Mouse (Mus musculus): Measurements from ENCODE around the gene Pum2. TPM values are rescaled to one million over a fixed set of nuclear protein-coding genes. Genes with fewer than 3 reads are reported as not detected.

Gene Pum2
- polyA plus RNA-seq, 1 experiment from 2014 or later: 42.1 TPM

- Histone ChIP-seq H3K27me3 (ENCODE audit: control insufficient read depth, insufficient read depth, low read depth, low read length) (no peaks in the 10 kb centered on the region), H3K4me3 (ENCODE audit: low read length) (no peak overlapping the region), H3K9ac (ENCODE audit: low read length) (no peak overlapping the region), H3K36me3 (ENCODE audit: control insufficient read depth, insufficient read depth, low read length) (peaks cover 35% of the 10 kb centered on the region), H3K4me2 (ENCODE audit: low read depth, low read length) (no peak overlapping the region), H3K27ac (ENCODE audit: low read length) (no peak overlapping the region), H3K9me3 (ENCODE audit: control insufficient read depth, low read length) (no peaks in the 10 kb centered on the region), H3K4me1 (replicated peaks; ENCODE audit: control insufficient read depth, insufficient read depth, low read length) (peaks cover 22% of the 10 kb centered on the region)
- WGBS: 79% methylated on average over 12 of the region's 12 CpGs
- ATAC-seq (ENCODE audit: low read depth): no peak
Observed at GRCm38 (mm10) chr12:8790615-8791014, 116.7 kb downstream of the Pum2 start.

GRCm38 (mm10) chr12:8793410-8794051, 119.6 kb downstream of the Pum2 start:
- H3K4me3 ChIP-seq (ENCODE audit: low read length): no peak overlapping the region
- 90% methylated on average over 2 of the region's 2 CpGs for WGBS
- peaks cover 9% of the 10 kb centered on the region for H3K4me1 ChIP-seq (replicated peaks; ENCODE audit: control insufficient read depth, insufficient read depth, low read length)
- no peak overlapping the region for H3K27ac ChIP-seq (ENCODE audit: low read length)
- no peaks in the 10 kb centered on the region for H3K9me3 ChIP-seq (ENCODE audit: control insufficient read depth, low read length)
- H3K27me3 ChIP-seq (ENCODE audit: control insufficient read depth, insufficient read depth, low read depth, low read length): no peaks in the 10 kb centered on the region
- H3K9ac ChIP-seq (ENCODE audit: low read length): no peak overlapping the region
- H3K4me2 ChIP-seq (ENCODE audit: low read depth, low read length): no peak overlapping the region
- no peak for ATAC-seq (ENCODE audit: low read depth)
- H3K36me3 ChIP-seq (ENCODE audit: control insufficient read depth, insufficient read depth, low read length): peaks cover 35% of the 10 kb centered on the region

DNA sequence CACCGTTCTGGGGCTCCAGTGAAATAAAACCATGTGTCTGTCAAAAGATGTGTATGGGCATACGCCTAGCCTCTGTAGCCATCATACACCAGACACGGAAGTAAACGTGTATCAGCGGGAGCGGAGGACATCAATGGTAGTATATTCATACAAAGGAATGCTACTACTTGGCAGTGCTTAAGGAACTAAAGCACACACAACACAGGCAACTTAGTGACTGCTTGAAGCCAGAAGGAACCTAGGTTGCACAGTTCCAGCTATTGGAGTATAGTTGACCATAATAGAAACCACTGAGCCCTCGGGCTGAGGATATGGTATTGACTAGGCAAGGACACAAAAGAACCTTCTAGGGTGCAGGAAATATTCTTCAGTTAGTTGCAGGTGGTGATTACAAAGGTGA, 124.0 kb downstream of the Pum2 start:
- no peak overlapping the region for H3K9ac ChIP-seq (ENCODE audit: low read length)
- ATAC-seq (ENCODE audit: low read depth): peak; percentile 42; the same call in 1 of the 2 replicates
- H3K4me3 ChIP-seq (ENCODE audit: low read length): no peak overlapping the region
- H3K27ac ChIP-seq (ENCODE audit: low read length): peak overlapping the region; percentile 92
- H3K36me3 ChIP-seq (ENCODE audit: control insufficient read depth, insufficient read depth, low read length): peaks cover 17% of the 10 kb centered on the region
- no peaks in the 10 kb centered on the region for H3K27me3 ChIP-seq (ENCODE audit: control insufficient read depth, insufficient read depth, low read depth, low read length)
- no peaks in the 10 kb centered on the region for H3K9me3 ChIP-seq (ENCODE audit: control insufficient read depth, low read length)
- peaks cover 18% of the 10 kb centered on the region for H3K4me1 ChIP-seq (replicated peaks; ENCODE audit: control insufficient read depth, insufficient read depth, low read length)
- 58% methylated on average over 7 of the region's 7 CpGs for WGBS
- H3K4me2 ChIP-seq (ENCODE audit: low read depth, low read length): no peak overlapping the region

DNA sequence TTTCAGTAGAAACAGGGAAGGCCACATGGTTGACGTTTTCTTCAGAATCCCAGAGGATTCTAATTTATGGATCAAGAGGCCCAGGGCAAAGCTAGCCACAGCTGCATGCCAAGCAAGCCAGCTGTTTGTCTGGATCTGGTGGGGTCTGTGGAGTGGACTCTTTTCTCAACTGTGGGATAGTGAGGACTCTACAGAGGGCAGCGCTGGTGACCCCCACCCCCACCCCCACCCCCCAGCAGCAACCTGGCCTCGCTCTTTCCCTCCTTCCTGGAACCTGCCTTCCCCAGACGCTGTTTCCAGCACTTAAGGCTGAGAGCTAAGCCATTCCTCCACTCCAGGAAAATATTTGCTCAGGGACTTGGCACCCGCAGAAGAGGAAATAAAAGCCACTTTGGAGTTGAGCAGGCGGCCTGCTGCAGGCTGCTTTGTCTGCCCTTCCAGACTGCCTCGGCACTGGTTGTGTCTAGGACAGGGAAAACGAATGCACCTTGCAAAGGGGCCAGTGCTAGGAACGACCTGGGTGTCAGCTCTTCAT, 124.6 kb downstream of the Pum2 start:
- WGBS: 23% methylated on average over 9 of the region's 9 CpGs
- Histone ChIP-seq H3K4me2 (ENCODE audit: low read depth, low read length) (no peak overlapping the region), H3K27ac (ENCODE audit: low read length) (peak overlapping the region; percentile 92), H3K4me1 (replicated peaks; ENCODE audit: control insufficient read depth, insufficient read depth, low read length) (peaks cover 18% of the 10 kb centered on the region), H3K9me3 (ENCODE audit: control insufficient read depth, low read length) (no peaks in the 10 kb centered on the region), H3K36me3 (ENCODE audit: control insufficient read depth, insufficient read depth, low read length) (peaks cover 14% of the 10 kb centered on the region), H3K4me3 (ENCODE audit: low read length) (no peak overlapping the region), H3K9ac (ENCODE audit: low read length) (no peak overlapping the region), H3K27me3 (ENCODE audit: control insufficient read depth, insufficient read depth, low read depth, low read length) (no peaks in the 10 kb centered on the region)
- ATAC-seq (ENCODE audit: low read depth): peak; percentile 79

Other genes with a start within 250 kb of the Pum2 start
- 47.8 and 49.2 TPM in 2 replicates for gene Rhob, start 174.1 kb upstream of the Pum2 start, polyA plus RNA-seq (2015; fragmentation: Nextera tagmentation; extraction: Ambion mirVana)
- not detected in 2 replicates for gene Slc7a15, start 75.1 kb upstream of the Pum2 start, polyA plus RNA-seq (2015; fragmentation: Nextera tagmentation; extraction: Ambion mirVana)
- 166 and 170 TPM in 2 replicates for gene Sdc1, start 97.2 kb downstream of the Pum2 start, polyA plus RNA-seq (2015; fragmentation: Nextera tagmentation; extraction: Ambion mirVana)
- 334 and 336 TPM in 2 replicates for gene Laptm4a, start 247.5 kb downstream of the Pum2 start, polyA plus RNA-seq (2015; fragmentation: Nextera tagmentation; extraction: Ambion mirVana)

Data from lung, embryonic 16.5 days (tissue).